Mouse (Mus musculus): ENCODE measurements at regions not wholly inside any gene's neighbourhood (a gene's known extent, or its start where the extent isn't known, plus 50 kb on each side); places are given as distances from the start of the nearest gene placed in this dataset.

DNA sequence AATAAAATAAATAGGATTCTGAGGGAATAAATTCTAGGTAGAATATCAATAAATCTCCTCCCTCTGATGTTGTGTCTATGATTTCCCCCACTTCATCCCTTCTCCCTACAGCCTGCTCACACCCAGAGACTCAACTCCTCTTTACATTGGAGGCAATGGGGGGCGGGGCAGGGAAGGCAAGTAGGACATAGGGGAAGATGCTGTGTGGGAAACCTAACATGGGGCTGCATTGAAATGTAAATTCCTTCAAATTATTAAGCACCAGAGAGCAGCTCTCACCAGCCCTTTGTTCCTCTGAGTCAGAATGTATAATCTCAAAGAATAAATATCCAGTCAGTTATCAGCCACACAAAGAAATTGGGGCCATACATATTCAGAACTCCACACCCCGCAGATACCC is 91.6 kb downstream of the Nuf2 start:
- DNase-seq (ENCODE audit: low spot score), result no peak

DNA sequence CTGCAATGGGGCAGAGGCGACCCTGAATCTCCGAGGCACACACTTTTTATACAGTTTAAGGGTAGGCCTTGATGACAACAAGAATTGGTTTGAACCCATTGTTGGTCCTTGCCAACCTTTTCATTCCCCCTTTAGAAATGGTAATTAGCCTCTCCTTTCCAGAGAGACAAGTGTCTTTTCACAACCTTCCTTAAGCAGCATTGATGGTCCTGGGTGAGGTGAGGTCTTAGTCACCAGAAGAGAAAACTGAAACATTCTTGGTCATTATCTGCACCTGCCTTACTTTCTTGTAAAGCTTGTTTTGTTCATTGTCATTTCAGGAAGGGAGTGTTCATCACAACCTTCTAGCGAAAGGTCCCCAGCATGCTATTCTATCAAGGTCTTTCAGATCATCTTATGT is 93.3 kb downstream of the Nuf2 start:
- DNase-seq (ENCODE audit: low spot score), result no peak

DNA sequence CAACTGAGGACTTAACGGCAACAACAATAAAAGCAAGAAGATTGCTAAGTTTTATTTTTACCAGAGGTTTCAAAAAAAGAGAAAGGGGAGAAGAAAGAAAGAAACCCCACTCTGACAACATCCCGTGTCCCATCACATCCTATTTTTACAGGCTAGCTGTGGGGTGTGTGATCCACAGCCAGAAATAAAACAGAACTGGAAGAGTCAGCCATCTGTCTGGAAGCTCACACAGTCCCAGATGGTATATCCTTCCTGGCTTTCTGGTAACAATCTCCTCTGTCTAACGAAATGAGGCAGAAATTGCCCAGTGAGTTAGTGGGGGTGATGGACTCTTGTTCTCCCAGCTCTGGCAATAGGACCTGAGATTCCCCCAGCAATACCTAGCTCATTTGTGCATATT is 108.9 kb downstream of the Nuf2 start:
- no peak for DNase-seq (ENCODE audit: low spot score)

DNA sequence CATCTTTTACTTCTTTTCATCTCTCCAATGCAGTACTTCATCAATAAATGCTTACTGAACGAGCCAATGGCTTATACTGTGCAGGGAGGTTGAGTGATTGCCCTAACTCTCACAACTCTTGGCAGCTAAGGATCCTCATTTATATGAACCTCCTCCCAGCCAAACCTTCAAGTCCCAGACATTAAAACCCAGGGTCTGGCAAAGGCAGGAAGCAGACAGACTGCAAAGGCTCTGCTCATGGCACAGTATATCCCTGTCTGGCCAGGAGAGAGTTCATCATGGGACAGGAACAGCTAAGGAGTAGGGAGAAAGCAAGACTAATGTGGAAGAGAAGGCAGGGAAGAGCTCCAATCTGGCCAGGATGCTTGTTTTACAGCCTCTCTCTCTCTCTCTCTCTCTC is 109.6 kb downstream of the Nuf2 start:
- no peak for DNase-seq (ENCODE audit: low spot score)

DNA sequence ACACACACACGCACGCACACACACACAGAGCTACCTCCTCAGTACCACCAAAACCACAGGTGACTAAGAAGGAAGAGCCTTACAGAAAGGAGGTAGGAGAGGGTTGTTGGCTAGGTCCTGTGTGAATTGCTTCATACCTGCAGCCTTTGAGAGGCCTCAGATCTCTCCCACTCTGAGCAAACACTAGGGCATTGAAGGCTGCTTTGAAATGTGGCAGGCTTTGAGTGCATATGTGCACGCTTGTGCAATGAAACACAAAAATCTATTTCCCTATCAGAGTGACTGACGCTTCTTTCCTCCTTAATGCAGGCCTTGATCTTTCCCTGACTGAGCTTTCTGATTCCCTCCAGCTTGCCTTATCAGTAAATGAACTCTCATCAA is 112.6 kb downstream of the Nuf2 start:
- no peak for DNase-seq (ENCODE audit: low spot score)

DNA sequence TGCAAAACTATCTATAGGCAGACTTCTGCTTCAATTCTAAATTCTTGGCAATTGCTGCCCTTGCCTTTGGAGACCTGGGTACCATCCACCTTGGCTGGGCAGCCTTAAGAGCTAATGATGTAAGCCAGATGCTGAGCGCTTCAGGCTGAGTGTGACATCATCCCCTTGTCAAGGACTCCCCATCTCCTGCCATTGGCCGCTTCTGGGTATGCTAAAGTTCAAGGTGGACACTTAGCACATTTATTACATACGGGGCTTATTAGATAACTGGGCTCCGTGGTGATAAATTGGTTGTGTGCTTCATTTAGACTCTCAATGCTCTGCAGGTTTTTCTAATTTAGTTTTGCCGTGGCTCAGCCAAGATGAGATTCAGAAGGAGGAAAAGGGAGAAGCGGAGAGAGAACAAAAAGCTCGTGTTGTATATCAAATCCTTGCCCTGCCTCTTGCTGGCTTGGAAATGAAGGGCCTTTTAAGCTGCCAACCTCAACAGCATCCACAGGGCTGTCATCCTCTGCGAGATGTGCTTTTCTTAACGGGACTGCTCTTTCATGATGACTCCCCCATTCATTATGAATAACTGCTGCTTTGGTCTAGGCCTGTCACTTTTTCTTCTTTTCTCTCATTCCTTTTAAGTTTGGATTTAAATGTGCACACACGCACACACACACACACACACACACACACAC is 113.1 kb downstream of the Nuf2 start:
- DNase-seq (ENCODE audit: low spot score), result no peak

DNA sequence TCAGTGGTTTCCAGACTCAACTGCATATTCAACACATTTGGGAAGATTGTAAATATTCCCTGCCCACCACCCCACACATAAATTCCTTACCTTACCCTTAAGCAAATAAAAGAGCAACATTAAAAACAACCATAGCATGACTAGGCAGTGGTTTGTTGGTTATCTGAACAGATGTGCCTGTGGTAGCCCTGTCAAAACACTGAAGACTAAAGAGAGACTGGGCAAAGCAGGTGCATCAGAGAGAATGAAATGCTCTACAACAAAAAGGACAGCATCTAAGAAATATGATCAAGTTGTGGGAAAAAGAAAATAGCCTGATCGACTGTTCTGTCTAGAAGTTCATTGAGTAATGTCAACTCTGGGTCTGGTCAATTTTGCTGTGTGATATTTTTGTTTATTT is 114.6 kb downstream of the Nuf2 start:
- DNase-seq (ENCODE audit: low spot score), result no peak

DNA sequence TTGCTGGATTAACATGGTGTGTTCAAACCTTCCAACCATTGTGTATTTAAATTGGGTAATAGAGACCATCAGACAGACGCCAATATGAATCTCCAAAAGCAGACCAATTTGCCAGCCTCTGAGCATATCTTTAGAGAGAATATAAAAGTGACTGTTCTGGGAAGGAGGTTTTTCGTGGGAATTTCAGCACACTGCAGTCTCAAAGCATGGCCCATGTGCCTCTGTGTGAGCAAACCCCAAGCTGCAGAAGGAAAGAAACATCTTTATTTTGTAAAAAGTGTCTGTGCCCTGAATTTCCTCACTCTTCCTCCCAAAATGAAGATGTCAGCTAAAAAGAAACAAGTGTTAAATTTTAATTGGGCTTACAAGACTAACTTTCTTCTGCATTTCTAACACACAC is 123.1 kb downstream of the Nuf2 start:
- no peak for DNase-seq (ENCODE audit: low spot score)

DNA sequence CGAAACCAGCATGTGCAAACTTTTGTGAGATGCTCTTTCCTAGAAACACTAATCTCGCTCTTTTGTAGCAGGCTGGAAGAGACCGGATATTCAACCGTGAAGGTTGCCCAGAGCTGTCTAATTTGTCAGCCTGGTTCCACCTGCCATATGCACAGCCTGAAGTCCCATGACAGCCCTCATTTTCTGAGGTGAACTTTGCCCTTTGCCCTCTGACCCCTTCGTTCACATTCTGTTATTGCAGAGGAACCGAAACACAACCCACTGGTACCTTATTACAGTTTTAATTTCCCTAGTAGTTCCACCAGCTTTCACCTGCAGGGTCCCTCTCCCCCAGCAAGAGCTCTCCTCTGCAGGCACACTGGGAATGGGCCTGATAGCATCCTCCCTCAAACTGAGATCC is 130.4 kb downstream of the Nuf2 start:
- no peak for DNase-seq (ENCODE audit: low spot score)

DNA sequence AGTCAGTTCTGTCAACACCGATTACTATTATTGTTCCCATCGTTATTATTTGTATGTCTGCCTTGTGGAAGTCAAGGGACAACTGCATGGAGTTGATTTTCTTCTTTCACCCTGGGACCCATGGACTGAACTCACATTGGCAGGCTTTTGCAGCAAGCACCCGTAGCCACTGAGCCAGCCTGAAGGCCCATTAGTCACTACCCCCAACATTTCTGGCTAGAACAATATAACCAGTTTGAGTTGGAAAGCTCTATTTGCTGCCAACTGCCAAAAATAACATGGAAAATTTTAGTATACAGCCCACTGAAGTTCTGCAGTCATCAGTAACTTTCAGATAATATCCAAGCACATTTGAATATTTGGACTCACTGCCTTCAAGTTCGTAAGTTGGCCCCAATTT is 133.9 kb downstream of the Nuf2 start:
- DNase-seq (ENCODE audit: low spot score), result no peak

DNA sequence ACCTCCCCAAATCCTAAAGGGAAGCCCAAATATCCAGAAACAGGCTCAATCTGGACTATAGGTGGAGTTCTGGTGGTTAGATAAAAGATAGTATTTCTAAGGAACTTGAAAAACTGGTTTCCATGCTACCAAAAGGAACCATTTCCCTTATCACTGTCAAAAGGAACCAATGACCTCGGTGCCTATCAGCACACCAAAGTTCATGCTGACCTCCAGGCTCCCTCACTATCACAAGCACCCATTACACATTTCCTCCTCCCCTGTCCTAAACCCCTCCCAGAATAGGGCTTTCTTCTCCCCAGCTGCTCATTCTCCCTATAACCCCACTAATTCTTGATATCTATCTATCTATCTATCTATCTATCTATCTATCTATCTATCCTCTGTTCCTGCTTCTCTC is 144.2 kb downstream of the Nuf2 start:
- DNase-seq (ENCODE audit: low spot score), result no peak

DNA sequence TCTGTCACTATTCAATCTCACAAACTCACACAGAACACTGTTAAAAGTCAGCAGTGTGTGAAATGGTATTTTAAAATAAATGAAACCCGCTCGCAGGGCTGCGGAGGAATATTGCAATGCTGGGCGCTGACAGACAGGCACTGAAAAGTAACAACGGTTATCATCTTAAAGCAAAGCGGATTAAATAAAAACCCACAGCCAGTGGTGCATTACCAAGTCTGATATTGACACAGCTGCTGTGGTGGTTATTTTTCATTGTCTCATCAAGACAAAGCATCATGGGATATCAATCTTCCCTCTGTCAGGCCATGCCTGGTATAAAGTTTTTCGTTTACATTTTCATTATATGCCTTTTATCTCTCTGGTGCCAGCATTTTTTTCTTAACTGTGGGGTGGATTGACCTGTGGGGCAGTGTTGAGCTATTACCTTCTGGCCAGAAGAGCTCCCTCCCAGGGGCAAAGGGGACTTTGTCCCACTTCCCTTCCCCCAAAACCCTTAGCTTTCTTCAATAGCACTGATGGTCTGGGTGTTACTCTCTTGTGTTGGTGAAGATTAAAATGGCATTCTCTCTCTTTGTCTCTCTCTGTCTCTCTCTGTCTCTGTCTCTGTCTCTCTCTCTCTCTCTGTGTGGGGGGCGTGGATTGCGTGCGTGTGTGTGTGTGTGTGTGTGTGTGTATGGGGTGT is 145.4 kb downstream of the Nuf2 start:
- no peak for DNase-seq (ENCODE audit: low spot score)

DNA sequence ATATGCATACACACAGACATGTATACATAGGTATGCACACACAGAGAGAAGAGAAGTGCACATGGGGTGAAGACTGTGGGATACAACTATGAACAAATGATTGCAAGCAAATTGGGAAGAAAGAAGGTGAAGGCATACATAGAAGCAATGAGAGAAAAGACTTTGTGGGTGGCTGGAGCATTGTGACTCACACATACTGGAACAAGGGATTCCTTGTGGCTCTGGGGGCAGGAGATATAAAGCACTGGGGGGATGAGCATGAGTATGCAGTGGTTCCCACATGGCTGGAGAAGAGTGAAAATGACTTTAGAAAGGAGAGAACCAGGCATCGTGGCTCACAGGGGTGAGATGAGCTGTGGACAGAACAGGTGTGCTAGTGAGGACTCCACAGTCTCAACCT is 156.6 kb downstream of the Nuf2 start:
- DNase-seq (ENCODE audit: low spot score), result no peak

DNA sequence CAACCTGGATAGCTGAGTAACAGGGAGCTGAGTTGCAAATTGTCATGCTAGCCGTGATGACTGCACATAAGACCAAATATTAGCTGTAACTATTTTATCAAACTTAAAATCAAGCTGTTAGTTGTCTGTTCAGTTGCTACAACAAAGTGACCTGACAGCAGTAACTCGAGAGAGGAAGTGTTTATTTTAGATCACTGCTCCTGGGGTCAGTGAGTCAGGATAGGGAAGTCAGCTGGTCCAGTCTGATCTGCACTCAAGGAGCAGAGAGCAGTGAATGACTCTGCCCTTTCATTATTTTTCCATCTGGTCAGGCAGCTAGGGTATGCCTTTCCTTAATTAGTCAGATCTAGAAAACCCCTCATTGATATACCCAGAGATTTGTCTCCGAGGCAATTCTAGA is 162.5 kb downstream of the Nuf2 start:
- no peak for DNase-seq (ENCODE audit: low spot score)

DNA sequence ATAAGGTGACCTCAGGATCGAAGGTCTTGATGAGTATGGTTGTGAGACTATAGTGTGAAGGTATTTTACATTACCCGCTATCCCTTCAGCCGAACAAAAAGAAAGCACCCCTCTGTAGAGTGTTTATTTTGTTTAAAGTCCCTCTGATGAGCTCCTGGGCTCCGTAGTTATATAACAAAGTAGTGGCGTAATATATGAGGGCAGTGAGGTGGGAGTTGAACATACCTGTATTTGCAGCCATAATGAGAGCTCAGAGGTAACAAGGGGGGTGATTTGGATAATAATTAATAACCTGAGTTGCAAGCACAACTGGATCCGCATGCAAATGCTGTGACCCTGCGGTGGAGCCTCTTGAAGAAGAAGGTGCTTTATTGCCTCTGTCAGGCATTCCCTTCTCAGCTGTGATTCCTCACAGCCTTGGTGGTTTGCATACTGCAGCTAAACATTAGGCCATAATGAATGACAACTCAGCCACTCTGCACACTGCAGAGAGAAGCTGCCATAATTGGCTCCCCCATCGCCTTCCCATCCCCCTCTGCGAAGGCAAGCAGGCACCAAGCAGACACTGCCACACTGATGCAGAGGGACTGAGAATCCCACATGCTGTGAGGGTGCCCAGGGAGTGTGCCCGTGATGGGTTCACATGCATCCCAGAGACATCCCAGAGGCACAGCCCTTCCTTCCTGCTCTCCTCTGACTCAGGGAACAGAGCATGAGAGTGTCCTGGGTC is 163.3 kb downstream of the Nuf2 start:
- no peak for DNase-seq (ENCODE audit: low spot score)

DNA sequence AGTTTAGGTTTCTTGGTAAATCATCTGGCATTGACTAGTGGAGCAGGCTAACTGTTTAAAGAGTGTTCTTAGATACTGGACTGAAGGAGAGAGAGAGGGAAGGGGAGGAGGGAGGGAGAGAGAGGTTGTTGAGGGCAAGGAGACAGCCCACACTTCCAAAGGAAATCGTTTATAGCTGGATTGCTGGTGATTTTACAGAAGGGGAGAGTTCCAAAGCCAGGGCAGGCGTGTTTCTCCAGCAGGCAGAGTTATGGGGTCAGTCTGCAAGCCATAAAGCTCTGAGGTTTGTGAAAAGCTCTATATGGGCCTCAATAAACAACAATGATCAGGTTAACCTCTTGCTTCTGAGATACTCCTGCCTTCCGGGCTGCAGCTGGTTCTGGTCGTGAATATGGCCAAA is 163.9 kb downstream of the Nuf2 start:
- no peak for DNase-seq (ENCODE audit: low spot score)

DNA sequence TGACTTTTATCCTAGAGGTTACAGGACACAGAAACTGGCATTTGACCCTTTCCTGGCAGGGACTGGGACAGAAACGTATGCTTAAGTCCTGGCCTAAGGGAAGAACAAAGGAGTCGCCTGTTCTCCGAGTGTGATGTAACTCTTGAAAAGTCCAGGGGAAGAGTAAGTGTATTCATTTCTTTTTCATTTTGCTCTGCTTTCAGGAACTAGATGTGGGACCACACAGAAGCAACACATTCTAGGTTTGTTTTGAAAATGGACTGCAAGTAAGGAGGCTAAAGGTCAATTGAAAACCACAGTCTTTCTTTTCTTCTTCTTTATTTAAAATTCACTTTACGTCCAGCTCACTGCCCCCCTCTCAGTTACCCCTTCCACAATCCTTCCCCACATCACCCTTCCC is 168.7 kb downstream of the Nuf2 start:
- DNase-seq (ENCODE audit: low spot score), result no peak

DNA sequence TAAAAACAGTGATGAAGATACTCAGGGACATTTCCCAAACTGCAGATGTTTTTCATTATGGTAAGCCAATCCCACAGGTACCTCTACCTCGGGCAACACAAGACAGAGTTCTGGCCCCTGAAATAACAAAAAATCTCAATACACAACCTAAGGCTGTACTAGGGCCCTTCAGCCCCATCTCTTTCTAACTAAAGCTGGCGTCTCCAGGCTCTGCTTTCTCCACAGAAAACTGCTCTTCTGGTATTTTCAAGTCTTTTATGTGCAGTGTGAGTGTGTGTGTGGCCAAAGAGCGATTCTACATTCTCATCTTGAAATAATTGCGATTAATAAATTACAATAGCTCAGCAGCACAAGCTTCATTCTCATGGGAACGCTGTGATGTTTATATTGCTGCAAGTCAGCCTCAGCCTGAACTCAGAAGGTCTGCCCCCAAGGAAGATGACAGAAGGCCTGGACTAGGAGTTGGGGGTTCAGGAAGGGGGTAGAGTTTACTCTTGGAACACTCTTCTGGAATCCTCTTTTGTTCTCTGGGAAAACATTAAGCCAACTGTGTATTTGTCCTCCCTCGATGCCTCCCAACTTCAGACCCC is 173.5 kb downstream of the Nuf2 start:
- no peak for DNase-seq (ENCODE audit: low spot score)

DNA sequence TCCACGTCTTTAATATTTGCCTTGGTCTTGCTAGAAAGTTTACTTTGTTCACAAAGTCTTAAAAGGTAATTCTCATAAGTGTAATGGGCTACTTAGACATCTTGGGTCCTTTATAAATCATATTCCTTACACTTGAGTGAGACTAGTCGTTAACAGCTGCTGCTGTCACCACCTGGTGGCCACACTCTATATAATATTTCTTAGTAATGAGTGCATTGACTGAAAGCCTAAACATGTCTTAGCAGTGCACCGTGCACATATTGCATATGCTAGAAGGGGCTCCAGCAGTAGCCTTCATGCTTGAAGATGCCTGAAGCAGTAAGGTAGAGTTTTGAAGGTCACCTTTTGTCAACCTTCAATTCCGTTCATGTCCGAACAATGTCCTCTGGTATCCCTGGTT is 177.2 kb downstream of the Nuf2 start:
- no peak for DNase-seq (ENCODE audit: low spot score)

DNA sequence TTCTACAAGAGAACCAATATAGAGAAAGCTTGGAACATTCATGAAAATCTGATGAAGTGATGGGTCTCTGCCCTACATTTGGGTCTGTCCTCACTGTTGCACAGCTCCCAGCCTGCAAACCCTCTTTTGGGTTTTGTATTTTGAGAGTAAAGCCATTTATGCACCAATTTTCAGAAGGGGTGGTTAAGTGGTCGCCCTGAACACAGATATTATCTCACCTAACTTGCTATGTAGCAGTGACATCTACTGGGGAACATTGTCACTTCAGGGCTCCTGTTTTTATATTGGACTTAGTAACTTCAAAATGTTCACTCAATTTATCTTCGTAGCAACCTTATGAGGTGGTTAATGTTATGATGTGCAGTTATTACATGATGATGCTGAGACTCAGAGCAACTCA is 183.6 kb downstream of the Nuf2 start:
- DNase-seq (ENCODE audit: low spot score), result no peak

DNA sequence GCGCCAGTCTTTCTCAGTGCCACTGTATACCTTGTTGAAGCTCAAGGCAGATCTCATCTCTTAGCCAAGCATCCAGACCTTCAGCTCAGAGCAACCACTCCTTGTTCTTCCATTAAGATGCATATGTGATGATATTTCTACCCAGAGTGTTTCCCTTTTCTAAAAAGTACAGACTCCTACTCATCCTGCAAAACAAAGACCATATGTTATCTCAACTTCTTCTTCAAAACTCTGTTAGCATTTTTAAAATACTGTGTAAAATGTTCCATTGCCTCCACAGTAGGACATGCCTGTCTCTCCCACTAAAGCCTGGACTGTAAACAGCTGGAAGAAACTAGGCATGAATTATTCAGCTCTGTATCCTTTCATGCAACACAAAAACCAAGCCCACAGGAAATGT is 184.4 kb downstream of the Nuf2 start:
- no peak for DNase-seq (ENCODE audit: low spot score)

DNA sequence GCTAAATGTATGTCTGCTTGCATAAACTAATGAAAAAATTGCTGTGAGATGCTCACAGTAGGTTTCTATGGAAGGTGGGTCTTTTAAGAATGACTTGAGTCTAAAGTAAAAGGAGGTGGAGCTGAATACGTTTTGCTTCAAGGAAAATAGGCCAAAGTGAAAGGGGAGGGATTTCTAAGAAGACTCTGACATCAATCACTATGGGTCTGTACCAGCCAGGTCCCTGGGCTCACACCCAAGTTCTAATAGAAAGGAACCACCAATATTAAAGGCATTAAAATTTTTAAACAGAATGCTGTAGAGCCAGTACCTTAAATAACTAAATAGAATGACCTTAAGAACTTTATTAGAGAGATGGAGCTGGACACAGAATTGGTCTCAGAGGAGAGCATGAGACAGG is 190.1 kb downstream of the Nuf2 start:
- no peak for DNase-seq (ENCODE audit: low spot score)

DNA sequence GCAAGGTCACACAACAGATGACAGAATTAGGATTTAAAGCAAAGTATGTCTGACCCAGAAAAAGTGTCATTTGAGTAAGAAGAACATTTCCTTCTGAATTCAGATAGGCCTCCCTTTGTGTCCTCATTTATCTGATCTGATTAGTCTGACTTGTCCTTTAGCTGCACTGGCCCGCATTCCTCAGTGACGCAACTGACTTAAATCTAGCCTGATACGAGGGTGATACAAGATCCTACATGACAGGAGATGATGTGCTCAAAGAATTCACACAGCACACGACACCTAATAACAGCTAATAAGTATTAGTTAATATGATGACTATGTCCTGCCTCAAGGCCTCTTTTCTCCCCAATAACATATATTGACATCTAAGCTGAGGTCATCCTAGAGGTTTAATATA is 192.8 kb downstream of the Nuf2 start:
- DNase-seq (ENCODE audit: low spot score), result no peak
